ENCODE assay signal across 7 mouse cellular contexts in genomic region chr7:106529433-106530102, GRCm38 (mm10).
DNase-seq lines count a peak whose midpoint lies in the region; ATAC-seq and TF ChIP-seq lines count a peak whose summit lies in the region.
"Not testable (repeated sequence)": the region's sequence is repeated elsewhere in the genome, so short reads cannot be mapped to it uniquely, and the experiment has no call there.

No protein-coding gene starts in this region.

- H3K9me3 ChIP-seq in liver, embryonic 14.5 days (ENCODE audit: control insufficient read depth, low read length): not testable (repeated sequence)

- H3K9ac ChIP-seq in liver, embryonic 14.5 days (replicated peaks): not testable (repeated sequence)

- H3K36me3 ChIP-seq in liver, embryonic 14.5 days (replicated peaks; ENCODE audit: control insufficient read depth, insufficient read depth, low read depth): not testable (repeated sequence)

- 25% methylated on average over 2 of the region's 2 CpGs for WGBS in liver, embryonic 14.5 days (ENCODE audit: insufficient replicate concordance)

- not testable (repeated sequence) for H3K4me2 ChIP-seq in liver, embryonic 14.5 days (ENCODE audit: low read depth)

- TF ChIP-seq CTCF in liver, embryonic 14.5 days (IDR thresholded peaks at IDR 0.05; ENCODE audit: low read depth): not testable (repeated sequence)

- peak overlapping the region; percentile 48; the same call in 1 of the 2 replicates for H3K27ac ChIP-seq in brown adipose tissue, adult 24 weeks (replicated peaks; ENCODE audit: low read depth, low read length)
- H3K27ac ChIP-seq in liver, embryonic 14.5 days: not testable (repeated sequence)

- ATAC-seq in CD4-positive, CD25-positive, alpha-beta regulatory T cell, adult 4 months: peak; percentile 36
- ATAC-seq in inflammation-experienced regulatory T-cells, adult 6 months: peak; percentile 36
- ATAC-seq in liver, embryonic 14.5 days (ENCODE audit: insufficient read depth): peak; percentile 37; the same call in 1 of the 2 replicates
- peak; percentile 78 for ATAC-seq in megakaryocyte progenitor cell, adult 5-6 weeks (replicated peaks; ENCODE audit: poor library complexity)

- H3K4me1 ChIP-seq in brown adipose tissue, adult 24 weeks (ENCODE audit: control insufficient read depth, insufficient read depth, insufficient read length, low read length); liver, embryonic 14.5 days (replicated peaks; ENCODE audit: control insufficient read depth in 2 of 2, insufficient read depth in 2 of 2, low read length in 1 of 2): not testable (repeated sequence)

- not testable (repeated sequence) for H3K4me3 ChIP-seq in brown adipose tissue, adult 24 weeks (ENCODE audit: insufficient read depth, low read depth, low read length); liver, embryonic 14.5 days (ENCODE audit: insufficient read depth in 1 of 2, low read depth in 2 of 2, low read length in 2 of 2)

- 0 out of 2 replicates have a peak, but pooled peaks have one; percentile 22 for TF ChIP-seq EP300 in liver, embryonic 14.5 days (IDR thresholded peaks at IDR 0.05; ENCODE audit: low read depth)

- peak; percentile 81 for DNase-seq in heart, adult 11 months
- peak in 1 of 3 experiments; percentile 2 for DNase-seq in liver, embryonic 14.5 days (ENCODE audit: low read depth in 3 of 3, low spot score in 3 of 3)
- DNase-seq in spleen, postnatal 36 days (ENCODE audit: low spot score in 2 of 2): peak; percentile 31 to 40

- H3K27me3 ChIP-seq in liver, embryonic 14.5 days (ENCODE audit: control insufficient read depth, insufficient read depth, low read length): not testable (repeated sequence)
